Mouse (Mus musculus): ENCODE measurements around the gene Nrxn2.

DNA sequence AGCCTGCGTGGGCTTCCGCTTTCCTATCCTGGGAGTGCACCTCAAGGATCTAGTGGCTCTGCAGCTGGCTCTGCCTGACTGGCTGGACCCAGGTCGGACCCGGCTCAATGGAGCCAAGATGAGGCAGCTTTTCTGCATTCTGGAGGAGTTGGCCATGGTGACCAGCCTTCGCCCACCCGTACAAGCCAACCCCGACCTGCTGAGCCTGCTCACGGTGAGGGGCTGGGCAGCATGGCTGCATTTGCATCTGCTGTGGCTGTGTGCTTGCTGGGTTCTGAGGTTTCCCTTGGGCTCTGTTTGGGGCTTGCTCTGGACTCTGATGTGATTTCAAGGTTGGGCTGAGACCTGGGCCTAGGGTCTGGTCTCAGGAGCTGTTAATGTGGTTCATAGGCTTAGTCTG, 11.4 kb upstream of the Nrxn2 start:
- no peak for TF ChIP-seq POLR2A (IDR thresholded peaks at IDR 0.05; ENCODE audit: low read depth, low read length)
- TF ChIP-seq CTCF (IDR thresholded peaks at IDR 0.05; ENCODE audit: borderline replicate concordance, insufficient read depth, low read length) = no peak

All from embryonic fibroblast, embryonic 13.5 days (primary cell).